8 mouse cellular contexts compared by ENCODE assay signal in genomic region chr12:100897736-100898650, GRCm38 (mm10). TPM values are rescaled to one million over a fixed set of nuclear protein-coding genes. Genes with fewer than 3 reads are reported as not detected.
DNase-seq lines count a peak whose midpoint lies in the region; ATAC-seq and TF ChIP-seq lines count a peak whose summit lies in the region.

No protein-coding gene starts in this region.

- 20% methylated on average over 12 of the region's 12 CpGs for WGBS in hindbrain, embryonic 13.5 days

- 0 out of 2 replicates have a peak overlapping the region, but pooled peaks have one; percentile 71 for H3K9ac ChIP-seq in hindbrain, embryonic 13.5 days

- peak overlapping the region; percentile 66 for H3K4me3 ChIP-seq in layer of hippocampus, adult 2 months
- H3K4me3 ChIP-seq in hindbrain, embryonic 13.5 days, result peak overlapping the region; percentile 46

- no peaks in the 10 kb centered on the region for H3K36me3 ChIP-seq in hindbrain, embryonic 13.5 days

- intact Hi-C loops in gastrocnemius, postnatal 14 days (cut with DNase I; ENCODE audit: low total_unique reads), result no loop called here

- DNase-seq in layer of hippocampus, adult 2 months (ENCODE audit: low spot score in 2 of 2), result no peak
- DNase-seq in layer of hippocampus, postnatal 25 days (ENCODE audit: extremely low spot score in 1 of 2, low spot score in 1 of 2), result no peak
- peak; percentile 57 to 66 for DNase-seq in cerebellum, postnatal 10 days
- DNase-seq in retina, embryonic 14.5 days (ENCODE audit: low spot score), result peak; percentile 32
- no peak for DNase-seq in testis, postnatal 14 days (ENCODE audit: low spot score)
- DNase-seq in gastrocnemius, postnatal 14 days, result no peak
- no peak for DNase-seq in MN1 (ENCODE audit: low spot score)

- peak overlapping the region; percentile 93; the same call in 1 of the 2 replicates for H3K27ac ChIP-seq in layer of hippocampus, adult 2 months
- H3K27ac ChIP-seq in hindbrain, embryonic 13.5 days, result no peak overlapping the region

- H3K9me3 ChIP-seq in hindbrain, embryonic 13.5 days, result no peaks in the 10 kb centered on the region

- peaks cover 60% of the 10 kb centered on the region for H3K27me3 ChIP-seq in hindbrain, embryonic 13.5 days

- TF ChIP-seq CTCF in layer of hippocampus, adult 2 months (conservative IDR thresholded peaks at IDR 0.05), result no peak

- H3K4me1 ChIP-seq in hindbrain, embryonic 13.5 days (replicated peaks), result peaks cover 34% of the 10 kb centered on the region

- ATAC-seq in hindbrain, embryonic 13.5 days (ENCODE audit: low FRiP score), result no peak

- H3K4me2 ChIP-seq in hindbrain, embryonic 13.5 days, result peak overlapping the region; percentile 81

RNA-seq across cellular contexts. Expression of gene Gpr68, which starts 10.0 kb away (rescaled TPM):
- 10 to 100 TPM; 20.1 to 22.2 TPM for total RNA-seq in layer of hippocampus, adult 2 months (2021)
- total RNA-seq in layer of hippocampus, postnatal 25 days (2021), result 10 to 100 TPM; 18.1 to 20.7 TPM
- polyA plus RNA-seq in hindbrain, embryonic 13.5 days (2015; fragmentation: Nextera tagmentation; extraction: Ambion mirVana), result 1.6 and 1.7 TPM in 2 replicates
- total RNA-seq in gastrocnemius, postnatal 14 days (2021), result under 1 TPM in 1 of 2 experiments, not detected in 1; 0.18 TPM

Comparison
In these comparisons a context has a peak if more than half of its experiments do, and no peak if none do; other contexts are left out.
1. DNase-seq: peak in cerebellum, postnatal 10 days (2 of 2) and retina, embryonic 14.5 days (single experiment); none in layer of hippocampus, adult 2 months (0 of 2), layer of hippocampus, postnatal 25 days (0 of 2), testis, postnatal 14 days (single experiment), gastrocnemius, postnatal 14 days (single experiment) and MN1 (single experiment).
2. RNA of gene Gpr68, which starts 10.0 kb away (total RNA-seq): 20.1 to 22.2 TPM in layer of hippocampus, adult 2 months and 18.1 to 20.7 TPM in layer of hippocampus, postnatal 25 days; 0.18 TPM in gastrocnemius, postnatal 14 days; every median in the first group is over 10 times any median in the second.